Mouse (Mus musculus) ovary, postnatal 36 days (tissue): ENCODE data around the gene Phex.

Experiments used
- DNase-seq: peaks from one replicate; pipeline ENCODE4 v3.0.0; 2022; ENCODE audit warnings: low spot score, mixed read lengths

The Phex gene

GRCm38 (mm10) chrX:157306796-157307405 lies 108.2 kb downstream of the Phex start:
- DNase-seq, result no peak

GRCm38 (mm10) chrX:157305852-157306232 lies 109.3 kb downstream of the Phex start:
- no peak for DNase-seq

- DNase-seq, result no peak
Measured at GRCm38 (mm10) chrX:157305193-157305851, 109.8 kb downstream of the Phex start.

- DNase-seq, result no peak
Measured at GRCm38 (mm10) chrX:157292411-157292810, 122.7 kb downstream of the Phex start.

- DNase-seq, result no peak
Measured at GRCm38 (mm10) chrX:157276581-157276980, 138.5 kb downstream of the Phex start.

GRCm38 (mm10) chrX:157273291-157273690 lies 141.8 kb downstream of the Phex start:
- DNase-seq, result no peak

- no peak for DNase-seq
Measured at GRCm38 (mm10) chrX:157271609-157272008, 143.5 kb downstream of the Phex start.

GRCm38 (mm10) chrX:157269726-157270305 lies 145.3 kb downstream of the Phex start:
- no peak for DNase-seq

GRCm38 (mm10) chrX:157268141-157268540 lies 147.0 kb downstream of the Phex start:
- no peak for DNase-seq

- no peak for DNase-seq
Measured at GRCm38 (mm10) chrX:157202736-157203135, 212.4 kb downstream of the Phex start.

- DNase-seq, result no peak
Measured at GRCm38 (mm10) chrX:157184167-157184566, 230.9 kb downstream of the Phex start.

GRCm38 (mm10) chrX:157180845-157181244 lies 234.3 kb downstream of the Phex start:
- DNase-seq, result no peak

GRCm38 (mm10) chrX:157164142-157164541 lies 251.0 kb downstream of the Phex start:
- DNase-seq, result no peak

- no peak for DNase-seq
Measured at GRCm38 (mm10) chrX:157163394-157163793, 251.7 kb downstream of the Phex start.

GRCm38 (mm10) chrX:157144675-157145074 lies 270.4 kb downstream of the Phex start:
- no peak for DNase-seq

GRCm38 (mm10) chrX:157139601-157140000 lies 275.5 kb downstream of the Phex start:
- DNase-seq, result no peak
